ENCODE assay signal across 8 mouse cellular contexts in genomic region chr14:20696986-20697385, GRCm38 (mm10). TPM values are rescaled to one million over a fixed set of nuclear protein-coding genes. Genes with fewer than 3 reads are reported as not detected.
DNase-seq lines count a peak whose midpoint lies in the region; ATAC-seq and TF ChIP-seq lines count a peak whose summit lies in the region.

No protein-coding gene starts in this region.

- dilution Hi-C loops in CH12.LX (cut with MboI; ENCODE audit: extremely low pct_ligation_motif_present, extremely low pct_unique_long_range_greater_than_20kb, low sequenced_read_pairs), result no loop called here

- 14% methylated on average over 1 of the region's 1 CpGs for WGBS in embryonic facial prominence, embryonic 14.5 days
- 9% methylated on average over 1 of the region's 1 CpGs for WGBS in lung, embryonic 15.5 days

- H3K9ac ChIP-seq in CH12.LX (ENCODE audit: insufficient read depth, low read depth), result peak overlapping the region; percentile 79; the same call in 1 of the 2 replicates
- peak overlapping the region; percentile 26; the same call in 1 of the 2 replicates for H3K9ac ChIP-seq in embryonic facial prominence, embryonic 14.5 days (ENCODE audit: low read depth, low read length)
- no peak overlapping the region for H3K9ac ChIP-seq in lung, embryonic 15.5 days

- peaks cover 21 to 67% of the 10 kb centered on the region in 2 experiments for H3K4me1 ChIP-seq in CH12.LX (ENCODE audit: control insufficient read depth in 1 of 2, insufficient read depth in 2 of 2)
- peaks cover 26% of the 10 kb centered on the region for H3K4me1 ChIP-seq in embryonic facial prominence, embryonic 14.5 days (ENCODE audit: control insufficient read depth, insufficient read depth, low read length)
- peaks cover 65% of the 10 kb centered on the region for H3K4me1 ChIP-seq in lung, embryonic 15.5 days

- DNase-seq in CH12.LX (ENCODE audit: extremely low read depth) (no peak), R1 (ENCODE audit: low read depth, low spot score) (peak; percentile 39)
- peak; percentile 83 for DNase-seq in embryonic facial prominence, embryonic 14.5 days (ENCODE audit: low spot score)
- peak; percentile 69 to 73 for DNase-seq in heart, postnatal 10 days
- peak; percentile 42 to 58 for DNase-seq in layer of hippocampus, adult 2 months (ENCODE audit: low spot score in 2 of 2)
- peak; percentile 74 to 76 for DNase-seq in right cerebral cortex, adult 2 months (ENCODE audit: low spot score in 2 of 2)

- H3K4me2 ChIP-seq in CH12.LX (ENCODE audit: insufficient read depth, low read depth, poor library complexity, severe bottlenecking), result peak overlapping the region; percentile 90
- peak overlapping the region; percentile 73 for H3K4me2 ChIP-seq in embryonic facial prominence, embryonic 14.5 days (ENCODE audit: low read depth, low read length)
- peak overlapping the region; percentile 74 for H3K4me2 ChIP-seq in lung, embryonic 15.5 days

- H3K27ac ChIP-seq in CH12.LX (ENCODE audit: insufficient read depth, low read depth), result peak overlapping the region; percentile 24; the same call in 1 of the 2 replicates
- no peak overlapping the region for H3K27ac ChIP-seq in embryonic facial prominence, embryonic 14.5 days (replicated peaks; ENCODE audit: low read depth, low read length)
- peak overlapping the region; percentile 73 for H3K27ac ChIP-seq in layer of hippocampus, adult 2 months
- no peak overlapping the region for H3K27ac ChIP-seq in lung, embryonic 15.5 days

- in situ Hi-C loops in CH12.LX (cut with MboI; ENCODE audit: low pct_ligation_motif_present, low pct_unique_long_range_greater_than_20kb, low sequenced_read_pairs), result no loop called here

- no peak for TF ChIP-seq EP300 in CH12.LX (IDR thresholded peaks at IDR 0.05; ENCODE audit: low read length)

- H3K27me3 ChIP-seq in CH12.LX (replicated peaks), result no peaks in the 10 kb centered on the region
- no peaks in the 10 kb centered on the region for H3K27me3 ChIP-seq in embryonic facial prominence, embryonic 14.5 days (replicated peaks; ENCODE audit: control insufficient read depth, insufficient read depth, low read length)
- H3K27me3 ChIP-seq in lung, embryonic 15.5 days, result no peaks in the 10 kb centered on the region

- peaks cover 65% of the 10 kb centered on the region for H3K79me2 ChIP-seq in CH12.LX (replicated peaks; ENCODE audit: control insufficient read depth, extremely low read depth, insufficient read depth, poor library complexity, severe bottlenecking)

- H3K9me3 ChIP-seq in CH12.LX (replicated peaks; ENCODE audit: low read length), result no peaks in the 10 kb centered on the region
- no peaks in the 10 kb centered on the region for H3K9me3 ChIP-seq in embryonic facial prominence, embryonic 14.5 days (ENCODE audit: control insufficient read depth, low read length)
- no peaks in the 10 kb centered on the region for H3K9me3 ChIP-seq in lung, embryonic 15.5 days

- intact Hi-C loops in heart, postnatal 10 days (cut with DNase I), result loop anchor here (5.0 kb wide), 1 partner anchor 100 kb away; no protein-coding TSS in a partner anchor

- H3K36me3 ChIP-seq in CH12.LX (replicated peaks in 1 of 2; ENCODE audit: control insufficient read depth in 1 of 2, insufficient read depth in 1 of 2, low read length in 1 of 2), result peaks cover 21 to 72% of the 10 kb centered on the region in 2 experiments
- peaks cover 51% of the 10 kb centered on the region for H3K36me3 ChIP-seq in embryonic facial prominence, embryonic 14.5 days (ENCODE audit: control insufficient read depth, insufficient read depth, low read length)
- H3K36me3 ChIP-seq in lung, embryonic 15.5 days, result peaks cover 29% of the 10 kb centered on the region

- ATAC-seq in embryonic facial prominence, embryonic 14.5 days (ENCODE audit: low read depth), result no peak
- ATAC-seq in lung, embryonic 15.5 days (ENCODE audit: borderline replicate concordance, extremely low read depth, low FRiP score, low TSS enrichment), result no peak
- no peak for ATAC-seq in monocyte, adult 5-6 weeks (replicated peaks; ENCODE audit: insufficient number of reproducible peaks, low FRiP score, low TSS enrichment, poor library complexity, severe bottlenecking)

- TF ChIP-seq RAD21 in CH12.LX (IDR thresholded peaks at IDR 0.05; ENCODE audit: low read depth, low read length), result peak; percentile 59

- no peak overlapping the region for H3K4me3 ChIP-seq in CH12.LX (replicated peaks in 1 of 3; ENCODE audit: low read depth in 2 of 3, low read length in 2 of 3, poor library complexity in 1 of 3)
- peak overlapping the region; percentile 89 for H3K4me3 ChIP-seq in embryonic facial prominence, embryonic 14.5 days (ENCODE audit: low read depth, low read length)
- peak overlapping the region; percentile 100 for H3K4me3 ChIP-seq in layer of hippocampus, adult 2 months
- peak overlapping the region; percentile 92 for H3K4me3 ChIP-seq in lung, embryonic 15.5 days

- no peak for TF ChIP-seq POLR2A in CH12.LX (IDR thresholded peaks at IDR 0.05; ENCODE audit: low read depth, low read length)

- TF ChIP-seq CTCF in CH12.LX (conservative IDR thresholded peaks at IDR 0.05 in 1 of 2, IDR thresholded peaks at IDR 0.05 in 1 of 2; ENCODE audit: low read depth in 2 of 2, low read length in 2 of 2), result peak in 1 of 2 experiments; percentile 61; a peak in 2 of 4 replicates
- TF ChIP-seq CTCF in layer of hippocampus, adult 2 months (conservative IDR thresholded peaks at IDR 0.05), result peak; percentile 77

TF ChIP-seq in CH12.LX, 34 proteins besides CTCF, POLR2A, EP300 and RAD21:
- TF ChIP-seq MAFK (IDR thresholded peaks at IDR 0.05; ENCODE audit: insufficient replicate concordance, low read length) (no peak), NRF1 (IDR thresholded peaks at IDR 0.05; ENCODE audit: low read depth, low read length) (no peak), TBP (conservative IDR thresholded peaks at IDR 0.05; ENCODE audit: low read depth, low read length) (no peak), MXI1 (IDR thresholded peaks at IDR 0.05; ENCODE audit: low read depth, low read length) (no peak), IRF4 (IDR thresholded peaks at IDR 0.05; ENCODE audit: low read depth, low read length) (no peak), SMC3 (IDR thresholded peaks at IDR 0.05; ENCODE audit: low read depth, low read length) (peak; percentile 28), ZNF384 (IDR thresholded peaks at IDR 0.05; ENCODE audit: low read depth, low read length) (no peak), ZC3H11A (IDR thresholded peaks at IDR 0.05; ENCODE audit: low read depth, low read length) (no peak)
TF ChIP-seq in CH12.LX: peak in this region for 1.

RNA-seq across cellular contexts. Expression of gene Fut11, which starts 2.2 kb away (rescaled TPM):
- total RNA-seq in CH12.LX (2012; rRNA removed) (2.6 and 2.9 TPM in 2 replicates), CH12.LX (2014; rRNA removed) (3.5 and 3.7 TPM in 2 replicates)
- 3.8 and 4.0 TPM in 2 replicates for polyA plus RNA-seq in CH12.LX (2012; ENCODE audit: insufficient read length, low read depth)
- polyA plus RNA-seq in embryonic facial prominence, embryonic 14.5 days (2014; fragmentation: Nextera tagmentation; extraction: Ambion mirVana), result 30.1 and 30.6 TPM in 2 replicates
- total RNA-seq in heart, postnatal 10 days (2021), result 10 to 100 TPM; 11.1 to 11.6 TPM
- 10 to 100 TPM; 14.8 to 15.5 TPM for total RNA-seq in layer of hippocampus, adult 2 months (2021)
- 33.6 and 34.0 TPM in 2 replicates for polyA plus RNA-seq in lung, embryonic 15.5 days (2015; fragmentation: Nextera tagmentation; extraction: Ambion mirVana)
- 5.0 to 9.7 TPM (median 8.2 TPM) in 3 replicates for total RNA-seq in monocyte, adult 5-6 weeks (2017)

RNA-seq across cellular contexts. Expression of gene Chchd1, which starts 5.8 kb away (rescaled TPM):
- total RNA-seq in CH12.LX (2012; rRNA removed), result 184 and 191 TPM in 2 replicates
- 391 and 402 TPM in 2 replicates for total RNA-seq in CH12.LX (2014; rRNA removed)
- polyA plus RNA-seq in CH12.LX (2012; ENCODE audit: insufficient read length, low read depth), result 157 and 166 TPM in 2 replicates
- 183 and 204 TPM in 2 replicates for polyA plus RNA-seq in embryonic facial prominence, embryonic 14.5 days (2014; fragmentation: Nextera tagmentation; extraction: Ambion mirVana)
- 10 to 100 TPM; 83.7 to 91.9 TPM for total RNA-seq in heart, postnatal 10 days (2021)
- 10 to 100 TPM; 53.4 to 56.9 TPM for total RNA-seq in layer of hippocampus, adult 2 months (2021)
- polyA plus RNA-seq in lung, embryonic 15.5 days (2015; fragmentation: Nextera tagmentation; extraction: Ambion mirVana), result 189 and 191 TPM in 2 replicates
- 61.2 to 77.6 TPM (median 74.5 TPM) in 3 replicates for total RNA-seq in monocyte, adult 5-6 weeks (2017)

RNA-seq across cellular contexts. Expression of gene Zswim8, which starts 10.4 kb away (rescaled TPM):
- total RNA-seq in CH12.LX (2012; rRNA removed) (22.6 and 22.8 TPM in 2 replicates), CH12.LX (2014; rRNA removed) (8.7 and 9.5 TPM in 2 replicates)
- polyA plus RNA-seq in CH12.LX (2012; ENCODE audit: insufficient read length, low read depth), result 33.9 and 39.6 TPM in 2 replicates
- polyA plus RNA-seq in embryonic facial prominence, embryonic 14.5 days (2014; fragmentation: Nextera tagmentation; extraction: Ambion mirVana), result 31.1 and 34.1 TPM in 2 replicates
- 10 to 100 TPM; 68.7 to 71.7 TPM for total RNA-seq in heart, postnatal 10 days (2021)
- 100 to 1,000 TPM; 189 to 206 TPM for total RNA-seq in layer of hippocampus, adult 2 months (2021)
- polyA plus RNA-seq in lung, embryonic 15.5 days (2015; fragmentation: Nextera tagmentation; extraction: Ambion mirVana), result 29.4 and 30.7 TPM in 2 replicates
- total RNA-seq in monocyte, adult 5-6 weeks (2017), result 36.0 to 67.6 TPM (median 60.8 TPM) in 3 replicates

RNA-seq across cellular contexts. Expression of gene Sec24c, which starts 22.9 kb away (rescaled TPM):
- 95.9 and 103 TPM in 2 replicates for total RNA-seq in CH12.LX (2012; rRNA removed)
- total RNA-seq in CH12.LX (2014; rRNA removed), result 51.2 and 57.0 TPM in 2 replicates
- polyA plus RNA-seq in CH12.LX (2012; ENCODE audit: insufficient read length, low read depth), result 107 and 122 TPM in 2 replicates
- 78.2 and 80.5 TPM in 2 replicates for polyA plus RNA-seq in embryonic facial prominence, embryonic 14.5 days (2014; fragmentation: Nextera tagmentation; extraction: Ambion mirVana)
- 100 to 1,000 TPM; 103 to 105 TPM for total RNA-seq in heart, postnatal 10 days (2021)
- 100 to 1,000 TPM; 104 to 108 TPM for total RNA-seq in layer of hippocampus, adult 2 months (2021)
- 88.2 and 92.8 TPM in 2 replicates for polyA plus RNA-seq in lung, embryonic 15.5 days (2015; fragmentation: Nextera tagmentation; extraction: Ambion mirVana)
- 156 to 200 TPM (median 191 TPM) in 3 replicates for total RNA-seq in monocyte, adult 5-6 weeks (2017)

RNA-seq across cellular contexts. Expression of gene Synpo2l, which starts 28.8 kb away (rescaled TPM):
- total RNA-seq in CH12.LX (2012; rRNA removed) (0.04 TPM in 2 replicates), CH12.LX (2014; rRNA removed) (not detected in 2 replicates)
- 0.13 and 0.26 TPM in 2 replicates for polyA plus RNA-seq in CH12.LX (2012; ENCODE audit: insufficient read length, low read depth)
- 46.2 and 52.2 TPM in 2 replicates for polyA plus RNA-seq in embryonic facial prominence, embryonic 14.5 days (2014; fragmentation: Nextera tagmentation; extraction: Ambion mirVana)
- total RNA-seq in heart, postnatal 10 days (2021), result 100 to 1,000 TPM; 164 to 213 TPM
- under 1 TPM; 0.15 to 0.23 TPM for total RNA-seq in layer of hippocampus, adult 2 months (2021)
- polyA plus RNA-seq in lung, embryonic 15.5 days (2015; fragmentation: Nextera tagmentation; extraction: Ambion mirVana), result 3.8 and 5.8 TPM in 2 replicates
- total RNA-seq in monocyte, adult 5-6 weeks (2017), result not detected in 3 replicates

Comparison
In these comparisons a context has a peak if more than half of its experiments do, and no peak if none do; other contexts are left out.
1. H3K27ac ChIP-seq: peak in CH12.LX (single experiment) and layer of hippocampus, adult 2 months (single experiment); none in embryonic facial prominence, embryonic 14.5 days (single experiment) and lung, embryonic 15.5 days (single experiment).
2. H3K4me3 ChIP-seq: peak in embryonic facial prominence, embryonic 14.5 days (single experiment), layer of hippocampus, adult 2 months (single experiment) and lung, embryonic 15.5 days (single experiment); none in CH12.LX (0 of 3).
3. Peak in every context shown above with its lines, with median percentiles within 50 percentile points of each other: H3K4me2 ChIP-seq.